Comparison of ENCODE assay signal across 17 mouse cellular contexts in the genomic region with DNA sequence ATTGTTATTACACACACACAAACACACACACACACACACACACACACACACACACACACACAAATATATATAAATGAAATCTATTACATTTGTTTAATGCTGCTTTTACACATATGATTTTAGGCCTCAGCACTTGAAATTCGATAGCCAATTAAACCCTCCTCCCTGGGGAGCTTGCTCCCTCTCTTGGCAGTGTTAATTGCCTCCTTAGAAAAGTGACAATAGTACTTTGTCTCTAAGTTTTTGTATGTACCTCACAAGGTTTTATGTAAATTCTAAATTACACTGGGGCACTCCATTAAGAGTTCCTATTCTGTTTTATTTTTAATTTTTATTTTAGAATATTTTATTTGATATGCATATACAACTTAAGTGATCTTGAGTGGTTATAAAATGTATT.
DNase-seq lines count a peak whose midpoint lies in the region; ATAC-seq and TF ChIP-seq lines count a peak whose summit lies in the region.
"Had no signal": no experiment of that assay in that cellular context is flagged by ENCODE, and none has a peak within 500 bp of the region (broad histone marks: within the 10 kb centered on the region; RNA-seq: fewer than 3 reads in every experiment).

No protein-coding gene starts in this region.

- WGBS in forebrain, embryonic 13.5 days, result 9% methylated on average over 1 of the region's 1 CpGs
- 9% methylated on average over 1 of the region's 1 CpGs for WGBS in forebrain, postnatal 0 days
- 53% methylated on average over 1 of the region's 1 CpGs for WGBS in midbrain, embryonic 14.5 days
- WGBS in midbrain, embryonic 15.5 days, result 48% methylated on average over 1 of the region's 1 CpGs
- WGBS in liver, embryonic 11.5 days, result 70% methylated on average over 1 of the region's 1 CpGs

- H3K27ac ChIP-seq in forebrain, embryonic 13.5 days, result no peak overlapping the region
- H3K27ac ChIP-seq in forebrain, postnatal 0 days (ENCODE audit: low read depth, low read length), result no peak overlapping the region
- no peak overlapping the region for H3K27ac ChIP-seq in midbrain, embryonic 14.5 days (replicated peaks; ENCODE audit: low read depth, low read length)
- H3K27ac ChIP-seq in midbrain, embryonic 15.5 days, result no peak overlapping the region
- no peak overlapping the region for H3K27ac ChIP-seq in liver, embryonic 11.5 days (ENCODE audit: low read depth, low read length)
- H3K27ac ChIP-seq: embryonic facial prominence, embryonic 10.5 days; embryonic facial prominence, embryonic 12.5 days had no signal

- no peak overlapping the region for H3K4me3 ChIP-seq in forebrain, embryonic 13.5 days
- no peak overlapping the region for H3K4me3 ChIP-seq in forebrain, postnatal 0 days (ENCODE audit: low read depth, low read length)
- no peak overlapping the region for H3K4me3 ChIP-seq in midbrain, embryonic 14.5 days (replicated peaks; ENCODE audit: low read depth, low read length)
- H3K4me3 ChIP-seq in midbrain, embryonic 15.5 days, result no peak overlapping the region
- no peak overlapping the region for H3K4me3 ChIP-seq in liver, embryonic 11.5 days (ENCODE audit: low read depth, low read length)
- H3K4me3 ChIP-seq: embryonic facial prominence, embryonic 10.5 days; embryonic facial prominence, embryonic 12.5 days had no signal

- H3K9me3 ChIP-seq in forebrain, embryonic 13.5 days (replicated peaks), result no peaks in the 10 kb centered on the region
- H3K9me3 ChIP-seq in forebrain, postnatal 0 days (ENCODE audit: low read length), result no peaks in the 10 kb centered on the region
- no peaks in the 10 kb centered on the region for H3K9me3 ChIP-seq in midbrain, embryonic 14.5 days (ENCODE audit: control insufficient read depth, low read length)
- no peaks in the 10 kb centered on the region for H3K9me3 ChIP-seq in midbrain, embryonic 15.5 days
- H3K9me3 ChIP-seq in liver, embryonic 11.5 days (ENCODE audit: control insufficient read depth, low read length), result no peaks in the 10 kb centered on the region
- H3K9me3 ChIP-seq: embryonic facial prominence, embryonic 10.5 days; embryonic facial prominence, embryonic 12.5 days had no signal

- peak; percentile 36; the same call in 1 of the 2 replicates for ATAC-seq in forebrain, embryonic 13.5 days
- ATAC-seq in forebrain, postnatal 0 days, result no peak
- no peak for ATAC-seq in midbrain, embryonic 14.5 days (ENCODE audit: low FRiP score, low TSS enrichment)
- no peak for ATAC-seq in midbrain, embryonic 15.5 days (replicated peaks)
- no peak for ATAC-seq in liver, embryonic 11.5 days (replicated peaks; ENCODE audit: low FRiP score)
- ATAC-seq: forebrain, embryonic 16.5 days had no signal

- H3K36me3 ChIP-seq in forebrain, embryonic 13.5 days (ENCODE audit: poor library complexity, severe bottlenecking), result no peaks in the 10 kb centered on the region
- no peaks in the 10 kb centered on the region for H3K36me3 ChIP-seq in forebrain, postnatal 0 days (ENCODE audit: insufficient read depth)
- no peaks in the 10 kb centered on the region for H3K36me3 ChIP-seq in midbrain, embryonic 14.5 days (ENCODE audit: control insufficient read depth, insufficient read depth, low read length)
- H3K36me3 ChIP-seq in midbrain, embryonic 15.5 days (replicated peaks), result no peaks in the 10 kb centered on the region
- H3K36me3 ChIP-seq in liver, embryonic 11.5 days (ENCODE audit: control insufficient read depth, insufficient read depth, low read length), result no peaks in the 10 kb centered on the region
- H3K36me3 ChIP-seq: embryonic facial prominence, embryonic 10.5 days; embryonic facial prominence, embryonic 12.5 days had no signal

- H3K4me2 ChIP-seq in forebrain, embryonic 13.5 days, result no peak overlapping the region
- H3K4me2 ChIP-seq in forebrain, postnatal 0 days (ENCODE audit: low read depth), result no peak overlapping the region
- H3K4me2 ChIP-seq in midbrain, embryonic 14.5 days (ENCODE audit: low read length), result no peak overlapping the region
- no peak overlapping the region for H3K4me2 ChIP-seq in midbrain, embryonic 15.5 days
- no peak overlapping the region for H3K4me2 ChIP-seq in liver, embryonic 11.5 days
- H3K4me2 ChIP-seq: embryonic facial prominence, embryonic 12.5 days had no signal

- no peak overlapping the region for H3K9ac ChIP-seq in forebrain, embryonic 13.5 days
- no peak overlapping the region for H3K9ac ChIP-seq in forebrain, postnatal 0 days
- no peak overlapping the region for H3K9ac ChIP-seq in midbrain, embryonic 14.5 days (replicated peaks; ENCODE audit: low read length)
- no peak overlapping the region for H3K9ac ChIP-seq in midbrain, embryonic 15.5 days
- no peak overlapping the region for H3K9ac ChIP-seq in liver, embryonic 11.5 days (ENCODE audit: low read depth, low read length)
- H3K9ac ChIP-seq: embryonic facial prominence, embryonic 12.5 days had no signal

- no peaks in the 10 kb centered on the region for H3K4me1 ChIP-seq in forebrain, embryonic 13.5 days
- H3K4me1 ChIP-seq in forebrain, postnatal 0 days (ENCODE audit: insufficient read depth), result no peaks in the 10 kb centered on the region
- H3K4me1 ChIP-seq in midbrain, embryonic 14.5 days (ENCODE audit: control insufficient read depth, insufficient read depth, low read length), result no peaks in the 10 kb centered on the region
- no peaks in the 10 kb centered on the region for H3K4me1 ChIP-seq in midbrain, embryonic 15.5 days
- no peaks in the 10 kb centered on the region for H3K4me1 ChIP-seq in liver, embryonic 11.5 days (replicated peaks; ENCODE audit: control insufficient read depth, insufficient read depth, low read length)
- H3K4me1 ChIP-seq: embryonic facial prominence, embryonic 10.5 days; embryonic facial prominence, embryonic 12.5 days had no signal

- no peaks in the 10 kb centered on the region for H3K27me3 ChIP-seq in forebrain, embryonic 13.5 days
- no peaks in the 10 kb centered on the region for H3K27me3 ChIP-seq in forebrain, postnatal 0 days (ENCODE audit: insufficient read depth, low read length)
- H3K27me3 ChIP-seq in midbrain, embryonic 14.5 days (ENCODE audit: control insufficient read depth, insufficient read depth, low read length), result no peaks in the 10 kb centered on the region
- no peaks in the 10 kb centered on the region for H3K27me3 ChIP-seq in midbrain, embryonic 15.5 days (replicated peaks)
- H3K27me3 ChIP-seq in liver, embryonic 11.5 days (replicated peaks; ENCODE audit: control insufficient read depth, insufficient read depth, low read length), result no peaks in the 10 kb centered on the region
- H3K27me3 ChIP-seq: embryonic facial prominence, embryonic 12.5 days had no signal

- no peak for DNase-seq in forebrain, postnatal 0 days
- peak; percentile 9 for DNase-seq in midbrain, embryonic 14.5 days
- peak; percentile 9 for DNase-seq in forelimb bud, embryonic 11.5 days (ENCODE audit: low read depth, low spot score)
- no peak for DNase-seq in liver, embryonic 11.5 days (ENCODE audit: low spot score)
- DNase-seq: adrenal gland, adult 2 months; adrenal gland, postnatal 10 days; adrenal gland, postnatal 25 days; cerebellum, adult 11-12 months; cerebellum, adult 2 months; cerebellum, adult 9-10 months; cerebellum, postnatal 10 days; cerebellum, postnatal 25 days had no signal

- TF ChIP-seq CTCF in forebrain, postnatal 0 days (IDR thresholded peaks at IDR 0.05; ENCODE audit: low read depth), result no peak

Comparison
In these comparisons a context has a peak if more than half of its experiments do, and no peak if none do; other contexts are left out.
1. DNase-seq: peak in midbrain, embryonic 14.5 days (single experiment) and forelimb bud, embryonic 11.5 days (single experiment); none in forebrain, postnatal 0 days (single experiment) and liver, embryonic 11.5 days (single experiment).